Mouse (Mus musculus) myocyte (in vitro differentiated cells): ENCODE results near the gene Dkc1. TPM values are rescaled to one million over a fixed set of nuclear protein-coding genes. Genes with fewer than 3 reads are reported as not detected.
A peak's percentile ranks its signal among the peaks of the same experiment; 100 is the strongest.

Source experiments
- H3K27me3 ChIP-seq: one replicate; pipeline ENCODE4 v1.6.1; 2011; ENCODE audit not compliant: control insufficient read depth, insufficient read depth, insufficient read length
- H3K36me3 ChIP-seq: one replicate; pipeline ENCODE4 v1.6.1; 2011; ENCODE audit not compliant: control insufficient read depth, insufficient read depth
- H3K4me2 ChIP-seq: one replicate; pipeline ENCODE4 v1.6.1; 2011; ENCODE audit warnings: low read depth, control low read depth
- H3K4me3 ChIP-seq: one replicate; pipeline ENCODE4 v1.5.1; 2011; ENCODE audit warnings: mild to moderate bottlenecking, control low read depth, moderate library complexity
- H3K79me2 ChIP-seq: one replicate; pipeline ENCODE4 v1.6.1; 2011; ENCODE audit not compliant: control insufficient read depth, insufficient read depth
- H3ac ChIP-seq: one replicate; pipeline ENCODE4 v1.6.1; 2011; ENCODE audit not compliant: control insufficient read depth, insufficient read length
- CEBPB ChIP-seq: IDR thresholded peaks from 2 replicates; pipeline ENCODE4 v1.6.1; 2011; ENCODE audit warnings: mild to moderate bottlenecking, moderate library complexity; ENCODE audit not compliant: poor library complexity, insufficient read depth, severe bottlenecking
- E2F4 ChIP-seq: IDR thresholded peaks from one replicate; pipeline ENCODE4 v1.6.1; 2011; ENCODE audit warnings: mild to moderate bottlenecking, control low read depth, moderate library complexity; ENCODE audit not compliant: insufficient read depth
- MAX ChIP-seq: IDR thresholded peaks from one replicate; pipeline ENCODE4 v1.6.1; 2011; ENCODE audit warnings: low read depth, mild to moderate bottlenecking, control low read depth
- MYOD1 ChIP-seq, 3 experiments: IDR thresholded peaks; one replicate each; pipeline ENCODE4 v1.6.1; 2011; ENCODE audit warnings: control low read depth in 2 of 3, low read depth in 2 of 3, mild to moderate bottlenecking in 2 of 3, moderate library complexity in 1 of 3; ENCODE audit not compliant: insufficient read length in 2 of 3, control insufficient read depth in 1 of 3
- MYOG ChIP-seq, 3 experiments: IDR thresholded peaks; one replicate each; pipeline ENCODE4 v1.6.1; 2011; ENCODE audit warnings: control low read depth in 2 of 3, low read depth in 2 of 3, mild to moderate bottlenecking in 2 of 3; ENCODE audit not compliant: insufficient read length in 2 of 3, control insufficient read depth in 1 of 3, insufficient read depth in 1 of 3
- POLR2A ChIP-seq: IDR thresholded peaks from one replicate; pipeline ENCODE4 v1.6.1; 2011; ENCODE audit warnings: low read depth, mild to moderate bottlenecking, control low read depth, moderate library complexity; ENCODE audit not compliant: insufficient read length
- POLR2AphosphoS2 ChIP-seq: IDR thresholded peaks from one replicate; pipeline ENCODE4 v1.6.1; 2011; ENCODE audit warnings: low read depth, control low read depth; ENCODE audit not compliant: insufficient read length
- REST ChIP-seq: IDR thresholded peaks from one replicate; pipeline ENCODE4 v1.6.1; 2011; ENCODE audit warnings: mild to moderate bottlenecking, control low read depth, moderate library complexity; ENCODE audit not compliant: insufficient read depth, insufficient read length
- SRF ChIP-seq: IDR thresholded peaks from one replicate; pipeline ENCODE4 v1.6.1; 2011; ENCODE audit warnings: low read depth; ENCODE audit not compliant: control insufficient read depth, insufficient read length
- TCF12 ChIP-seq: IDR thresholded peaks from one replicate; pipeline ENCODE4 v1.6.1; 2011; ENCODE audit warnings: mild to moderate bottlenecking, control low read depth; ENCODE audit not compliant: poor library complexity, insufficient read depth, severe bottlenecking
- TCF3 ChIP-seq: IDR thresholded peaks from one replicate; pipeline ENCODE4 v1.6.1; 2011; ENCODE audit warnings: low read depth, control low read depth; ENCODE audit not compliant: insufficient read length
- USF1 ChIP-seq: IDR thresholded peaks from one replicate; pipeline ENCODE4 v1.6.1; 2011; ENCODE audit warnings: low read depth, mild to moderate bottlenecking, control low read depth, moderate library complexity
- polyA plus RNA-seq: library from polyadenylated mRNA; unstranded; fragments of >200 nt; fragmentation: generic; extraction: Trizol; gene quantifications from one replicate; pipeline ENCODE4 v1.2.1, GENCODE M21; 2012; ENCODE audit warnings: missing spikeins

Gene Dkc1
- polyA plus RNA-seq = 16.9 TPM

- Histone ChIP-seq H3K4me3 (peak within 1 kb of the TSS; percentile 62), H3K4me2 (peak within 1 kb of the TSS; percentile 73), H3ac (no peak within 1 kb of the TSS), H3K79me2 (peaks cover 20% of the 10 kb centered on the region), H3K36me3 (peaks cover under 1% of the 10 kb centered on the region), H3K27me3 (no peaks in the 10 kb centered on the region)
- TF ChIP-seq USF1 (no peak), TCF12 (no peak), MYOG (IDR thresholded peaks at IDR 0.05; ENCODE audit: control insufficient read depth in 1 of 3, insufficient read depth in 1 of 3, insufficient read length in 2 of 3, low read depth in 2 of 3) (no peak), TCF3 (no peak), POLR2A (peak; percentile 66), SRF (peak; percentile 19), E2F4 (no peak), POLR2AphosphoS2 (peak; percentile 47), REST (no peak), MAX (no peak), CEBPB (no peak)
These were observed at the start of gene Dkc1 for GRCm38 (mm10) chrX:75095369-75096162. TSS of gene Dkc1 (plus strand) at chrX:75095854.

- H3K4me3 ChIP-seq = no peak overlapping the region
- no peak overlapping the region for H3K4me2 ChIP-seq
- H3K79me2 ChIP-seq = no peaks in the 10 kb centered on the region
- H3K36me3 ChIP-seq = no peaks in the 10 kb centered on the region
- no peaks in the 10 kb centered on the region for H3K27me3 ChIP-seq
- H3ac ChIP-seq = no peak overlapping the region
- TF ChIP-seq POLR2A (no peak), MYOG (IDR thresholded peaks at IDR 0.05; ENCODE audit: control insufficient read depth in 1 of 3, insufficient read depth in 1 of 3, insufficient read length in 2 of 3, low read depth in 2 of 3) (no peak), MAX (no peak), CEBPB (no peak), USF1 (no peak), MYOD1 (IDR thresholded peaks at IDR 0.05; ENCODE audit: control insufficient read depth in 1 of 3, insufficient read length in 2 of 3, low read depth in 2 of 3) (no peak)
These were observed 49.7 kb upstream of the Dkc1 start for GRCm38 (mm10) chrX:75045931-75046330.

GRCm38 (mm10) chrX:75046921-75047635 is 48.6 kb upstream of the Dkc1 start:
- Histone ChIP-seq H3K4me3 (no peak overlapping the region), H3K4me2 (peak overlapping the region; percentile 29)

DNA sequence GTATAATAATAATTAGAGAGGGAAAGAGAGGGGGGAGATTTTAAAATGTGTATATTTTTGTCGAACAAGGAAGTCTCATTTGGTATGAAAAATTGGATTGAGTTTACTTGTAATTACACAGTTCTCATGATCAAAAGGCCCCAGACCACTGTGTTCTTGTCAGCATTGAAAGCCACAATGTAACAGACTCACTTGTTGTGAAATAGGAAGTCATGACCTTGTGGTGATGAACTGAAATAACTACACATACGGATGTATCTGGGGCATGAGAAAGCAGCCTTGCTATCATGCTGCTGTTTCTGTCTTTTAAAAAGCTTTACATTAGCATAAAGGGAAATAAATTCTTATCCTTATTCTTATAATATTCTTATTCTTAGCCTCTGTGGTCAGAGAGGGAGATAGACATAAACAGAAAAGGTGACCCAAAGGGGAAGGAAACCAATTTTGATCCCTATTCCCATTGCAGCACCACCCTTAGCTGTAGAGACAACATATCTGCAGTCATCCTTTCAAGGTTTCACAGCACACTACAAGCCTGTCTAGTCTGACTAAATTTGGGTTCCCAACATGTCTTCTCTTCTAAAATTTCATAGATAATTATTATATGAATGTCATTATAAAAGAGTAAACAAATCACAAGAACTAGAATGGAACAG is 39.4 kb upstream of the Dkc1 start:
- H3K79me2 ChIP-seq = no peaks in the 10 kb centered on the region
- H3K4me2 ChIP-seq = no peak overlapping the region
- H3ac ChIP-seq = no peak overlapping the region
- no peak overlapping the region for H3K4me3 ChIP-seq
- H3K27me3 ChIP-seq = no peaks in the 10 kb centered on the region
- H3K36me3 ChIP-seq = no peaks in the 10 kb centered on the region
- TF ChIP-seq TCF12 (no peak), POLR2A (no peak), SRF (no peak), REST (no peak), MYOD1 (IDR thresholded peaks at IDR 0.05; ENCODE audit: control insufficient read depth in 1 of 3, insufficient read length in 2 of 3, low read depth in 2 of 3) (no peak), POLR2AphosphoS2 (no peak), E2F4 (no peak), USF1 (no peak), TCF3 (no peak), CEBPB (no peak), MYOG (IDR thresholded peaks at IDR 0.05; ENCODE audit: control insufficient read depth in 1 of 3, insufficient read depth in 1 of 3, insufficient read length in 2 of 3, low read depth in 2 of 3) (no peak), MAX (no peak)

More at GRCm38 (mm10) chrX:75046921-75047635, 48.6 kb upstream of the Dkc1 start:
- no peak for TF ChIP-seq POLR2AphosphoS2
- no peak for TF ChIP-seq TCF12
- TF ChIP-seq MAX = no peak
- TF ChIP-seq E2F4 = no peak
- TF ChIP-seq MYOG (IDR thresholded peaks at IDR 0.05; ENCODE audit: control insufficient read depth in 1 of 3, insufficient read depth in 1 of 3, insufficient read length in 2 of 3, low read depth in 2 of 3) = no peak
- TF ChIP-seq REST = no peak
- no peak for TF ChIP-seq SRF
- TF ChIP-seq CEBPB = no peak
- no peak for TF ChIP-seq MYOD1 (IDR thresholded peaks at IDR 0.05; ENCODE audit: control insufficient read depth in 1 of 3, insufficient read length in 2 of 3, low read depth in 2 of 3)
- TF ChIP-seq POLR2A = no peak
- TF ChIP-seq TCF3 = no peak
- TF ChIP-seq USF1 = no peak
- H3K36me3 ChIP-seq = no peaks in the 10 kb centered on the region
- H3K27me3 ChIP-seq = no peaks in the 10 kb centered on the region
- H3K79me2 ChIP-seq = no peaks in the 10 kb centered on the region
- H3ac ChIP-seq = no peak overlapping the region
